10 mouse cellular contexts compared by ENCODE assay signal in genomic region chr9:35574416-35574815, GRCm38 (mm10). TPM values are rescaled to one million over a fixed set of nuclear protein-coding genes. Genes with fewer than 3 reads are reported as not detected.
DNase-seq lines count a peak whose midpoint lies in the region; ATAC-seq lines count a peak whose summit lies in the region.
"Had no signal": no experiment of that assay in that cellular context is flagged by ENCODE, and none has a peak within 500 bp of the region (broad histone marks: within the 10 kb centered on the region; RNA-seq: fewer than 3 reads in every experiment).

No protein-coding gene starts in this region.

- 3% methylated on average over 32 of the region's 32 CpGs for WGBS in forebrain, embryonic 10.5 days
- WGBS in limb, embryonic 10.5 days: 4% methylated on average over 32 of the region's 32 CpGs
- 4% methylated on average over 32 of the region's 32 CpGs for WGBS in stomach, embryonic 14.5 days

- H3K4me1 ChIP-seq in forebrain, embryonic 10.5 days: peaks cover 14% of the 10 kb centered on the region
- peaks cover 6% of the 10 kb centered on the region for H3K4me1 ChIP-seq in limb, embryonic 10.5 days
- H3K4me1 ChIP-seq in stomach, embryonic 14.5 days (ENCODE audit: control insufficient read depth, insufficient read depth, low read length): no peaks in the 10 kb centered on the region

- H3K9ac ChIP-seq in stomach, embryonic 14.5 days (replicated peaks; ENCODE audit: low read depth, low read length): no peak overlapping the region

- H3K4me2 ChIP-seq in stomach, embryonic 14.5 days (replicated peaks; ENCODE audit: low read depth, low read length): peak overlapping the region; percentile 33

- no peaks in the 10 kb centered on the region for H3K9me3 ChIP-seq in forebrain, embryonic 10.5 days
- H3K9me3 ChIP-seq in limb, embryonic 10.5 days (replicated peaks): no peaks in the 10 kb centered on the region
- H3K9me3 ChIP-seq in stomach, embryonic 14.5 days (ENCODE audit: control insufficient read depth, low read depth, low read length): no peaks in the 10 kb centered on the region

- H3K4me3 ChIP-seq in forebrain, embryonic 10.5 days: peak overlapping the region; percentile 48
- H3K4me3 ChIP-seq in limb, embryonic 10.5 days: peak overlapping the region; percentile 42
- 0 out of 2 replicates have a peak overlapping the region, but pooled peaks have one; percentile 9 for H3K4me3 ChIP-seq in stomach, embryonic 14.5 days (ENCODE audit: low read depth, low read length)

- no peaks in the 10 kb centered on the region for H3K36me3 ChIP-seq in forebrain, embryonic 10.5 days (replicated peaks)
- H3K36me3 ChIP-seq in limb, embryonic 10.5 days: no peaks in the 10 kb centered on the region
- H3K36me3 ChIP-seq in stomach, embryonic 14.5 days (ENCODE audit: control insufficient read depth, insufficient read depth, low read length): no peaks in the 10 kb centered on the region

- DNase-seq in kidney, postnatal 4 days: peak; percentile 8 to 10
- no peak for DNase-seq in kidney, postnatal 25 days
- DNase-seq in forebrain, embryonic 10.5 days (ENCODE audit: extremely low spot score, low spot score): peak; percentile 24
- peak; percentile 45 for DNase-seq in limb, embryonic 10.5 days (ENCODE audit: low spot score)
- DNase-seq in MN1 (ENCODE audit: low spot score): no peak
- no peak for DNase-seq in thymus, postnatal 25 days
- no peak for DNase-seq in lung, postnatal 10 days
- DNase-seq: layer of hippocampus, adult 9-11 months had no signal

- H3K27ac ChIP-seq in forebrain, embryonic 10.5 days: no peak overlapping the region
- H3K27ac ChIP-seq in limb, embryonic 10.5 days: no peak overlapping the region
- no peak overlapping the region for H3K27ac ChIP-seq in stomach, embryonic 14.5 days (ENCODE audit: low read length)

- no peak for ATAC-seq in stomach, embryonic 14.5 days (ENCODE audit: insufficient number of reproducible peaks, insufficient read depth, low FRiP score, low read depth)
- ATAC-seq: Patski had no signal

- peaks cover 30% of the 10 kb centered on the region for H3K27me3 ChIP-seq in forebrain, embryonic 10.5 days (ENCODE audit: poor library complexity, severe bottlenecking)
- peaks cover 34% of the 10 kb centered on the region for H3K27me3 ChIP-seq in limb, embryonic 10.5 days (ENCODE audit: low read depth, poor library complexity, severe bottlenecking)
- H3K27me3 ChIP-seq in stomach, embryonic 14.5 days (ENCODE audit: control insufficient read depth, insufficient read depth, low read length): peaks cover 4% of the 10 kb centered on the region; the same call in 1 of the 2 replicates

RNA-seq across cellular contexts. Expression of gene Hyls1, which starts 4.2 kb away (rescaled TPM):
- polyA plus RNA-seq in forebrain, embryonic 10.5 days (2016; fragmentation: Nextera tagmentation; extraction: Ambion mirVana): 28.0 and 28.6 TPM in 2 replicates
- polyA plus RNA-seq in limb, embryonic 10.5 days (2016; fragmentation: Nextera tagmentation; extraction: Ambion mirVana): 19.5 and 22.4 TPM in 2 replicates
- 15.1 and 17.4 TPM in 2 replicates for polyA plus RNA-seq in stomach, embryonic 14.5 days (2014; fragmentation: Nextera tagmentation; extraction: Ambion mirVana)

RNA-seq across cellular contexts. Expression of gene Pate2, which starts 4.3 kb away (rescaled TPM):
- 2.0 and 2.5 TPM in 2 replicates for polyA plus RNA-seq in forebrain, embryonic 10.5 days (2016; fragmentation: Nextera tagmentation; extraction: Ambion mirVana)
- polyA plus RNA-seq in limb, embryonic 10.5 days (2016; fragmentation: Nextera tagmentation; extraction: Ambion mirVana): 1.2 and 1.4 TPM in 2 replicates
- 0.51 and 0.69 TPM in 2 replicates for polyA plus RNA-seq in stomach, embryonic 14.5 days (2014; fragmentation: Nextera tagmentation; extraction: Ambion mirVana)

RNA-seq across cellular contexts. Expression of gene Pus3, which starts 16.0 kb away (rescaled TPM):
- polyA plus RNA-seq in forebrain, embryonic 10.5 days (2016; fragmentation: Nextera tagmentation; extraction: Ambion mirVana): 20.4 and 22.9 TPM in 2 replicates
- 21.2 and 22.3 TPM in 2 replicates for polyA plus RNA-seq in limb, embryonic 10.5 days (2016; fragmentation: Nextera tagmentation; extraction: Ambion mirVana)
- polyA plus RNA-seq in stomach, embryonic 14.5 days (2014; fragmentation: Nextera tagmentation; extraction: Ambion mirVana): 22.1 and 23.9 TPM in 2 replicates

RNA-seq across cellular contexts. Expression of gene Ddx25, which starts 16.1 kb away (rescaled TPM):
- 7.8 and 7.9 TPM in 2 replicates for polyA plus RNA-seq in forebrain, embryonic 10.5 days (2016; fragmentation: Nextera tagmentation; extraction: Ambion mirVana)
- polyA plus RNA-seq in limb, embryonic 10.5 days (2016; fragmentation: Nextera tagmentation; extraction: Ambion mirVana): 4.9 and 6.0 TPM in 2 replicates
- 2.8 TPM in 2 replicates for polyA plus RNA-seq in stomach, embryonic 14.5 days (2014; fragmentation: Nextera tagmentation; extraction: Ambion mirVana)

RNA-seq across cellular contexts. Expression of gene Pate4, which starts 37.3 kb away (rescaled TPM):
- polyA plus RNA-seq in forebrain, embryonic 10.5 days (2016; fragmentation: Nextera tagmentation; extraction: Ambion mirVana): not detected in 2 replicates
- polyA plus RNA-seq in limb, embryonic 10.5 days (2016; fragmentation: Nextera tagmentation; extraction: Ambion mirVana): 0.19 TPM in 1 of 2 replicates, not detected in the other
- polyA plus RNA-seq in stomach, embryonic 14.5 days (2014; fragmentation: Nextera tagmentation; extraction: Ambion mirVana): not detected in 2 replicates
- polyA plus RNA-seq: Patski had no signal

Comparison
In these comparisons a context has a peak if more than half of its experiments do, and no peak if none do; other contexts are left out.
1. DNase-seq: peak in kidney, postnatal 4 days (2 of 2), forebrain, embryonic 10.5 days (single experiment) and limb, embryonic 10.5 days (single experiment); none in kidney, postnatal 25 days (0 of 2), MN1 (single experiment), thymus, postnatal 25 days (single experiment) and lung, postnatal 10 days (single experiment).
2. Peak in every context shown above with its lines, with median percentiles within 50 percentile points of each other: H3K4me3 ChIP-seq.